Mouse (Mus musculus): ENCODE results near the gene P3h2. TPM values are rescaled to one million over a fixed set of nuclear protein-coding genes. Genes with fewer than 3 reads are reported as not detected.

The P3h2 gene
- polyA plus RNA-seq, 1 experiment: 2.4 TPM

- peaks cover 2% of the 10 kb centered on the region for H3K36me3 ChIP-seq (replicated peaks; ENCODE audit: low read length)
- H3K9me3 ChIP-seq: no peaks in the 10 kb centered on the region
- H3K4me1 ChIP-seq: peaks cover 30% of the 10 kb centered on the region
- H3K4me3 ChIP-seq (replicated peaks): no peak overlapping the region
- no peaks in the 10 kb centered on the region for H3K27me3 ChIP-seq (replicated peaks)
- TF ChIP-seq FLI1 (IDR thresholded peaks at IDR 0.05; ENCODE audit: low read length) (no peak), GATA1 (IDR thresholded peaks at IDR 0.05; ENCODE audit: borderline replicate concordance, low read length) (no peak)
Measured at GRCm38 (mm10) chr16:26077246-26078099, 28.1 kb downstream of the P3h2 start.

GRCm38 (mm10) chr16:26075063-26075462, 30.5 kb downstream of the P3h2 start:
- H3K36me3 ChIP-seq (replicated peaks; ENCODE audit: low read length): peaks cover 2% of the 10 kb centered on the region
- H3K9me3 ChIP-seq: no peaks in the 10 kb centered on the region
- no peak for TF ChIP-seq GATA1 (IDR thresholded peaks at IDR 0.05; ENCODE audit: borderline replicate concordance, low read length)
- TF ChIP-seq FLI1 (IDR thresholded peaks at IDR 0.05; ENCODE audit: low read length): no peak
- no peaks in the 10 kb centered on the region for H3K27me3 ChIP-seq (replicated peaks)
- H3K4me1 ChIP-seq: peaks cover 21% of the 10 kb centered on the region
- no peak overlapping the region for H3K4me3 ChIP-seq (replicated peaks)

- H3K4me1 ChIP-seq: peaks cover 15% of the 10 kb centered on the region
- no peak for TF ChIP-seq FLI1 (IDR thresholded peaks at IDR 0.05; ENCODE audit: low read length)
- TF ChIP-seq GATA1 (IDR thresholded peaks at IDR 0.05; ENCODE audit: borderline replicate concordance, low read length): no peak
- H3K27me3 ChIP-seq (replicated peaks): no peaks in the 10 kb centered on the region
- peaks cover 2% of the 10 kb centered on the region for H3K36me3 ChIP-seq (replicated peaks; ENCODE audit: low read length)
- H3K9me3 ChIP-seq: no peaks in the 10 kb centered on the region
- no peak overlapping the region for H3K4me3 ChIP-seq (replicated peaks)
Measured at GRCm38 (mm10) chr16:26070376-26070775, 35.2 kb downstream of the P3h2 start.

- Histone ChIP-seq H3K4me3 (replicated peaks) (peak overlapping the region; percentile 78), H3K9me3 (no peaks in the 10 kb centered on the region), H3K36me3 (replicated peaks; ENCODE audit: low read length) (no peaks in the 10 kb centered on the region), H3K4me1 (peaks cover 28% of the 10 kb centered on the region), H3K27me3 (replicated peaks) (no peaks in the 10 kb centered on the region)
- TF ChIP-seq GATA1 (IDR thresholded peaks at IDR 0.05; ENCODE audit: borderline replicate concordance, low read length): no peak
- no peak for TF ChIP-seq FLI1 (IDR thresholded peaks at IDR 0.05; ENCODE audit: low read length)
Measured at GRCm38 (mm10) chr16:26065060-26065459, 40.5 kb downstream of the P3h2 start.

- Histone ChIP-seq H3K4me1 (peaks cover 19% of the 10 kb centered on the region), H3K9me3 (no peaks in the 10 kb centered on the region), H3K27me3 (replicated peaks) (no peaks in the 10 kb centered on the region), H3K4me3 (replicated peaks) (no peak overlapping the region), H3K36me3 (replicated peaks; ENCODE audit: low read length) (no peaks in the 10 kb centered on the region)
- TF ChIP-seq GATA1 (IDR thresholded peaks at IDR 0.05; ENCODE audit: borderline replicate concordance, low read length): no peak
- no peak for TF ChIP-seq FLI1 (IDR thresholded peaks at IDR 0.05; ENCODE audit: low read length)
Measured at GRCm38 (mm10) chr16:26060239-26061085, 45.1 kb downstream of the P3h2 start.

GRCm38 (mm10) chr16:26053631-26054030, 52.0 kb downstream of the P3h2 start:
- H3K27me3 ChIP-seq (replicated peaks): no peaks in the 10 kb centered on the region
- H3K36me3 ChIP-seq (replicated peaks; ENCODE audit: low read length): no peaks in the 10 kb centered on the region
- peak overlapping the region; percentile 47 for H3K4me3 ChIP-seq (replicated peaks)
- TF ChIP-seq GATA1 (IDR thresholded peaks at IDR 0.05; ENCODE audit: borderline replicate concordance, low read length) (no peak), FLI1 (IDR thresholded peaks at IDR 0.05; ENCODE audit: low read length) (no peak)
- H3K4me1 ChIP-seq: peaks cover 68% of the 10 kb centered on the region
- no peaks in the 10 kb centered on the region for H3K9me3 ChIP-seq

- H3K4me1 ChIP-seq: peaks cover 87% of the 10 kb centered on the region
- no peaks in the 10 kb centered on the region for H3K9me3 ChIP-seq
- no peak overlapping the region for H3K4me3 ChIP-seq (replicated peaks)
- no peak for TF ChIP-seq GATA1 (IDR thresholded peaks at IDR 0.05; ENCODE audit: borderline replicate concordance, low read length)
- TF ChIP-seq FLI1 (IDR thresholded peaks at IDR 0.05; ENCODE audit: low read length): no peak
- no peaks in the 10 kb centered on the region for H3K27me3 ChIP-seq (replicated peaks)
- no peaks in the 10 kb centered on the region for H3K36me3 ChIP-seq (replicated peaks; ENCODE audit: low read length)
Measured at GRCm38 (mm10) chr16:26049393-26050087, 56.0 kb downstream of the P3h2 start.

- Histone ChIP-seq H3K36me3 (replicated peaks; ENCODE audit: low read length) (no peaks in the 10 kb centered on the region), H3K4me1 (peaks cover 87% of the 10 kb centered on the region), H3K9me3 (no peaks in the 10 kb centered on the region), H3K4me3 (replicated peaks) (no peak overlapping the region), H3K27me3 (replicated peaks) (no peaks in the 10 kb centered on the region)
- TF ChIP-seq FLI1 (IDR thresholded peaks at IDR 0.05; ENCODE audit: low read length) (no peak), GATA1 (IDR thresholded peaks at IDR 0.05; ENCODE audit: borderline replicate concordance, low read length) (no peak)
Measured at GRCm38 (mm10) chr16:26047870-26048269, 57.7 kb downstream of the P3h2 start.

- H3K36me3 ChIP-seq (replicated peaks; ENCODE audit: low read length): no peaks in the 10 kb centered on the region
- no peaks in the 10 kb centered on the region for H3K27me3 ChIP-seq (replicated peaks)
- TF ChIP-seq GATA1 (IDR thresholded peaks at IDR 0.05; ENCODE audit: borderline replicate concordance, low read length) (no peak), FLI1 (IDR thresholded peaks at IDR 0.05; ENCODE audit: low read length) (no peak)
- no peak overlapping the region for H3K4me3 ChIP-seq (replicated peaks)
- no peaks in the 10 kb centered on the region for H3K9me3 ChIP-seq
- peaks cover 87% of the 10 kb centered on the region for H3K4me1 ChIP-seq
Measured at GRCm38 (mm10) chr16:26047396-26047795, 58.2 kb downstream of the P3h2 start.

All from megakaryocyte, embryonic 14.5 days (primary cell).